Mouse (Mus musculus) spleen, adult 2 months (tissue): ENCODE measurements around the gene AL732309.1.

Source experiments
- CTCF ChIP-seq: fragments of 200-500 bp; IDR thresholded peaks from 2 replicates; pipeline ENCODE4 v1.5.1; 2011; ENCODE audit warnings: mild to moderate bottlenecking, inconsistent platforms; ENCODE audit not compliant: insufficient read depth, insufficient read length, insufficient replicate concordance; ENCODE audit errors: extremely low read depth
- POLR2A ChIP-seq: fragments of 200-500 bp; IDR thresholded peaks from 2 replicates; pipeline ENCODE4 v1.6.1; 2011; ENCODE audit warnings: low read depth, low read length, inconsistent platforms

DNA sequence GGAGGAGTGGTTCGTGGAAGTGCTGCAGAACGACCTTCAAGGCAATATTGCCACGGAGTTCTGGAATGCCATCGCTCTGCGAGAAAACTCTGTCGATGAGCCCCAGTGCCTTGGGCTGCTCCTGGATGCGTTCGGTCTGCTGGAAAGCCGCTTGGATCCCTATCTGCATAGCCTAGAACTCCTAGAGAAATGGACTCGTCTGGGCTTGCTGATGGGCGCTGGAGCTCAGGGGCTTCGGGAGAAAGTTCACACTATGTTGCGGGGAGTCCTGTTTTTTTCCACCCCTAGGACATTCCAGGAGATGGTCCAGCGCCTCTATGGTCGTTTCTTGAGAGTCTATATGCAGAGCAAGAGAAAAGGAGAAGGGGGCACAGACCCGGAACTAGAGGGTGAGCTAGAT is 26.3 kb upstream of the AL732309.1 start:
- TF ChIP-seq CTCF (no peak), POLR2A (no peak)
